Mouse (Mus musculus): ENCODE measurements at regions not wholly inside any gene's neighbourhood (a gene's known extent, or its start where the extent isn't known, plus 50 kb on each side); places are given as distances from the start of the nearest gene placed in this dataset.

- 61% methylated on average over 6 of the region's 6 CpGs for WGBS
- Histone ChIP-seq H3K4me2 (ENCODE audit: low read depth, severe bottlenecking) (no peak overlapping the region), H3K9ac (ENCODE audit: low read length) (no peak overlapping the region), H3K4me1 (ENCODE audit: control insufficient read depth, insufficient read depth, low read length) (no peaks in the 10 kb centered on the region), H3K9me3 (ENCODE audit: control insufficient read depth, low read length) (no peaks in the 10 kb centered on the region), H3K36me3 (ENCODE audit: control insufficient read depth, insufficient read depth, low read length) (no peaks in the 10 kb centered on the region), H3K27ac (replicated peaks; ENCODE audit: low read depth, low read length) (no peak overlapping the region), H3K4me3 (ENCODE audit: low read depth, low read length) (no peak overlapping the region), H3K27me3 (ENCODE audit: control insufficient read depth, insufficient read depth, low read length) (no peaks in the 10 kb centered on the region)
- DNase-seq (ENCODE audit: low spot score) (no peak), ATAC-seq (ENCODE audit: insufficient number of reproducible peaks, low FRiP score, low TSS enrichment, low read depth) (no peak)
Observed at GRCm38 (mm10) chr10:12116662-12117303, 752.4 kb downstream of the Utrn start.

DNA sequence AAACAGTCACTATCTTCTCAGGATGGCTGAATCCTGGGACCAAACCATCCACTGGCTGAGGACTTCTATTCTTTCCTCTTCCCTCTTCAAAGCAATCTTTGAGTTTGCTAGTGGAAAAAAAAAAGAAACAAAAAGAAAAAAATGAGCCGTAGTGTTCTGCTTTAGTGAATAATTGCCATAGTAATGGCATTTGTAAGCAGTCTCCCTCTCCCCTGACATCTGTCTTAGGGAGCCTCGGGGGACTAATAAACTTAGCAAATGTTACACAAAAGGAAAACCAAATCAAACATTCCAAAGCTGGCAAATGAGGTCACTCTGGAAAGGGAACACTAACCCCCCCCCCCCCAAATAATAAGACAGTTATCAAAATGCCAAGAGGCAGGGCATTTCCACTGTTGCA, 744.9 kb downstream of the Utrn start:
- Histone ChIP-seq H3K4me3 (ENCODE audit: low read depth, low read length) (no peak overlapping the region), H3K4me1 (ENCODE audit: control insufficient read depth, insufficient read depth, low read length) (no peaks in the 10 kb centered on the region), H3K27ac (replicated peaks; ENCODE audit: low read depth, low read length) (no peak overlapping the region), H3K36me3 (ENCODE audit: control insufficient read depth, insufficient read depth, low read length) (no peaks in the 10 kb centered on the region), H3K9me3 (ENCODE audit: control insufficient read depth, low read length) (no peaks in the 10 kb centered on the region), H3K9ac (ENCODE audit: low read length) (no peak overlapping the region), H3K4me2 (ENCODE audit: low read depth, severe bottlenecking) (no peak overlapping the region), H3K27me3 (ENCODE audit: control insufficient read depth, insufficient read depth, low read length) (no peaks in the 10 kb centered on the region)
- ATAC-seq (ENCODE audit: insufficient number of reproducible peaks, low FRiP score, low TSS enrichment, low read depth) = no peak
- no peak for DNase-seq (ENCODE audit: low spot score)
- WGBS = 60% methylated on average over 2 of the region's 2 CpGs

DNA sequence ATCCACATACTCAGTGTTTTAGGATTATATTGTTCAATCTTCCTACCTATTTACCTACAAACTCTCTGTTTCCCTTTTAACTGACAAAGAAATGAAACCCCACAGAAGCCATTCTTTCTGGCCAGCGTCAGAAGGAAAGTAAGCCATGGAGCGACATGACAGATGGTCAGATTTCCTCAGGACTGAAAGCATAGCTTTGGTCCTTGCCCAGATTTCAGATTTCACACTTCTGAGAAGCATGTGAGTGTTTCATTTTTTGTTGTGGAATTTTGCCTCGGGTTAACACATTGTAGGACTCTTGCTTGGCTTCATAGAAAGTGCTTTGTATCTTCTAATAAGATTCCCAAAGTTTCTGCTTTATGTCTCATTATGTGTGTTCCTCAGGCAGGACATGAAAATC, 739.7 kb downstream of the Utrn start:
- WGBS = 74% methylated on average over 3 of the region's 3 CpGs
- no peak for DNase-seq (ENCODE audit: low spot score)
- Histone ChIP-seq H3K4me1 (ENCODE audit: control insufficient read depth, insufficient read depth, low read length) (no peaks in the 10 kb centered on the region), H3K4me2 (ENCODE audit: low read depth, severe bottlenecking) (no peak overlapping the region), H3K27ac (replicated peaks; ENCODE audit: low read depth, low read length) (no peak overlapping the region), H3K9me3 (ENCODE audit: control insufficient read depth, low read length) (no peaks in the 10 kb centered on the region), H3K9ac (ENCODE audit: low read length) (no peak overlapping the region), H3K36me3 (ENCODE audit: control insufficient read depth, insufficient read depth, low read length) (no peaks in the 10 kb centered on the region), H3K4me3 (ENCODE audit: low read depth, low read length) (no peak overlapping the region), H3K27me3 (ENCODE audit: control insufficient read depth, insufficient read depth, low read length) (no peaks in the 10 kb centered on the region)
- ATAC-seq (ENCODE audit: insufficient number of reproducible peaks, low FRiP score, low TSS enrichment, low read depth) = no peak

GRCm38 (mm10) chr10:12144691-12145090, 724.5 kb downstream of the Utrn start:
- Histone ChIP-seq H3K9me3 (ENCODE audit: control insufficient read depth, low read length) (no peaks in the 10 kb centered on the region), H3K4me1 (ENCODE audit: control insufficient read depth, insufficient read depth, low read length) (no peaks in the 10 kb centered on the region), H3K27ac (replicated peaks; ENCODE audit: low read depth, low read length) (no peak overlapping the region), H3K4me3 (ENCODE audit: low read depth, low read length) (no peak overlapping the region), H3K27me3 (ENCODE audit: control insufficient read depth, insufficient read depth, low read length) (no peaks in the 10 kb centered on the region), H3K36me3 (ENCODE audit: control insufficient read depth, insufficient read depth, low read length) (no peaks in the 10 kb centered on the region), H3K4me2 (ENCODE audit: low read depth, severe bottlenecking) (no peak overlapping the region), H3K9ac (ENCODE audit: low read length) (no peak overlapping the region)
- ATAC-seq (ENCODE audit: insufficient number of reproducible peaks, low FRiP score, low TSS enrichment, low read depth) (no peak), DNase-seq (ENCODE audit: low spot score) (no peak)
- 72% methylated on average over 1 of the region's 1 CpGs for WGBS

DNA sequence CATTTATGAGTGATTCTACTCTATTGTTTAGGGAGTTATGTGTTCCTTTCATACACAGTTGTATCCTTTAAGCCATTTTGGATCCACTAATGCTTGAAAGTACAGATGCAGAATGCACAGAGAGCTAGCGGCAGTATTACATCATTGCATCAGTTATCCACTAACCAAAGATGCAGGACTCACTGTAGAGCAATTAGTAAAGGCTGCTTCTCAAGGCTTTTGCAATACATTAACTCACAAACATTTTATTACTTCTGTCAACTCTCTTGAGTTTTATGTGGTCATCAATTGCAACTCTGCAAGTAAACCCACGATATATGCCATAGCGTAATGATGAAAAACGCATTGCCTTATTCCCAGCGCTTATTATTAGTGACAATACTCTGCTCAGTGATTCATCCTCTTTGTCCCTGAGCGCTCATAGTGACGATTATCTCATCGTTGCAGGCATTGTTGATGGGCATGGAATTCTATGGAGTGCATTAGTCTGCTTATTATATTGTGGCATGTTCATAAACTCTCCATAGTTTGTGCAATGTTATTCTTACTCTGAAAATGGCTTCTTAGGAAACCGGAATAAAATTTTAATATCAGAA, 722.1 kb downstream of the Utrn start:
- no peak for ATAC-seq (ENCODE audit: insufficient number of reproducible peaks, low FRiP score, low TSS enrichment, low read depth)

GRCm38 (mm10) chr10:12170243-12170642, 698.9 kb downstream of the Utrn start:
- no peaks in the 10 kb centered on the region for H3K9me3 ChIP-seq (ENCODE audit: control insufficient read depth, low read length)
- H3K4me2 ChIP-seq (ENCODE audit: low read depth, severe bottlenecking) = no peak overlapping the region
- H3K27me3 ChIP-seq (ENCODE audit: control insufficient read depth, insufficient read depth, low read length) = no peaks in the 10 kb centered on the region
- no peaks in the 10 kb centered on the region for H3K36me3 ChIP-seq (ENCODE audit: control insufficient read depth, insufficient read depth, low read length)
- DNase-seq (ENCODE audit: low spot score) (no peak), ATAC-seq (ENCODE audit: insufficient number of reproducible peaks, low FRiP score, low TSS enrichment, low read depth) (no peak)
- no peak overlapping the region for H3K4me3 ChIP-seq (ENCODE audit: low read depth, low read length)
- no peak overlapping the region for H3K27ac ChIP-seq (replicated peaks; ENCODE audit: low read depth, low read length)
- no peak overlapping the region for H3K9ac ChIP-seq (ENCODE audit: low read length)
- H3K4me1 ChIP-seq (ENCODE audit: control insufficient read depth, insufficient read depth, low read length) = no peaks in the 10 kb centered on the region
- WGBS = 83% methylated on average over 3 of the region's 3 CpGs

More for the DNA sequence above, 722.1 kb downstream of the Utrn start:
- no peak overlapping the region for H3K9ac ChIP-seq (ENCODE audit: low read length)
- no peak overlapping the region for H3K27ac ChIP-seq (replicated peaks; ENCODE audit: low read depth, low read length)
- no peaks in the 10 kb centered on the region for H3K27me3 ChIP-seq (ENCODE audit: control insufficient read depth, insufficient read depth, low read length)
- no peak overlapping the region for H3K4me3 ChIP-seq (ENCODE audit: low read depth, low read length)
- H3K4me2 ChIP-seq (ENCODE audit: low read depth, severe bottlenecking) = no peak overlapping the region
- no peaks in the 10 kb centered on the region for H3K9me3 ChIP-seq (ENCODE audit: control insufficient read depth, low read length)
- no peaks in the 10 kb centered on the region for H3K4me1 ChIP-seq (ENCODE audit: control insufficient read depth, insufficient read depth, low read length)
- 93% methylated on average over 9 of the region's 9 CpGs for WGBS
- no peak for DNase-seq (ENCODE audit: low spot score)
- no peaks in the 10 kb centered on the region for H3K36me3 ChIP-seq (ENCODE audit: control insufficient read depth, insufficient read depth, low read length)

- Histone ChIP-seq H3K27me3 (ENCODE audit: control insufficient read depth, insufficient read depth, low read length) (no peaks in the 10 kb centered on the region), H3K4me2 (ENCODE audit: low read depth, severe bottlenecking) (no peak overlapping the region), H3K4me3 (ENCODE audit: low read depth, low read length) (no peak overlapping the region), H3K36me3 (ENCODE audit: control insufficient read depth, insufficient read depth, low read length) (no peaks in the 10 kb centered on the region), H3K9ac (ENCODE audit: low read length) (no peak overlapping the region), H3K27ac (replicated peaks; ENCODE audit: low read depth, low read length) (no peak overlapping the region), H3K4me1 (ENCODE audit: control insufficient read depth, insufficient read depth, low read length) (no peaks in the 10 kb centered on the region), H3K9me3 (ENCODE audit: control insufficient read depth, low read length) (no peaks in the 10 kb centered on the region)
- DNase-seq (ENCODE audit: low spot score) = no peak
- WGBS = 68% methylated on average over 14 of the region's 14 CpGs
- no peak for ATAC-seq (ENCODE audit: insufficient number of reproducible peaks, low FRiP score, low TSS enrichment, low read depth)
Observed at GRCm38 (mm10) chr10:12174200-12174818, 694.9 kb downstream of the Utrn start.

GRCm38 (mm10) chr10:12175141-12175540, 694.0 kb downstream of the Utrn start:
- no peak for DNase-seq (ENCODE audit: low spot score)
- 89% methylated on average over 3 of the region's 3 CpGs for WGBS
- H3K4me2 ChIP-seq (ENCODE audit: low read depth, severe bottlenecking) = no peak overlapping the region
- ATAC-seq (ENCODE audit: insufficient number of reproducible peaks, low FRiP score, low TSS enrichment, low read depth) = no peak
- H3K4me3 ChIP-seq (ENCODE audit: low read depth, low read length) = no peak overlapping the region
- H3K4me1 ChIP-seq (ENCODE audit: control insufficient read depth, insufficient read depth, low read length) = no peaks in the 10 kb centered on the region
- no peaks in the 10 kb centered on the region for H3K36me3 ChIP-seq (ENCODE audit: control insufficient read depth, insufficient read depth, low read length)
- H3K9ac ChIP-seq (ENCODE audit: low read length) = no peak overlapping the region
- no peaks in the 10 kb centered on the region for H3K9me3 ChIP-seq (ENCODE audit: control insufficient read depth, low read length)
- no peaks in the 10 kb centered on the region for H3K27me3 ChIP-seq (ENCODE audit: control insufficient read depth, insufficient read depth, low read length)
- H3K27ac ChIP-seq (replicated peaks; ENCODE audit: low read depth, low read length) = no peak overlapping the region
